Mouse (Mus musculus) lung, postnatal 4 days (tissue): ENCODE measurements at regions not wholly inside any gene's neighbourhood (a gene's known extent, or its start where the extent isn't known, plus 50 kb on each side); places are given as distances from the start of the nearest gene placed in this dataset.

Experiments
- DNase-seq, 2 experiments: peaks; one replicate each; pipeline ENCODE4 v3.0.0; 2021

- no peak for DNase-seq
Observed at GRCm38 (mm10) chr6:145310601-145311000, 60.6 kb upstream of the Kras start.

DNA sequence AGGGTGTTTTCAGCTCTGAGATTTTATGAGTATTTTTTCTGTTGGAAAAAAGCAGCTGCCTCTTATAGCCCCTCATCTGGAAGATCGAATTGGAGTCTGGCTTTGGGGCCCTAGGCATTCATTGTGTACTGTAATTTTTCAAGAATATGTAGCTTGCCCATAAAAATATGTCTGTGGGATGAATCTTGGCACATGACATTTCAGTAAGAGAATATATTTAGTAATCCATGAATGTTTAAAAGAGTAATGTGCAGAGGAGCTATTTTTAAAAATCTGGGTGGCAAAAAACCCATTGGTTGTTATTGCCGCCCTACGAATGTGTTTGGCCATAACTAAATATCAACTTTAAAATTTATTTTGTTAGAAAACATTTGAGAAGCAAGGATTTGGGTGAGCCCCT is 59.0 kb upstream of the Kras start:
- DNase-seq = no peak

DNA sequence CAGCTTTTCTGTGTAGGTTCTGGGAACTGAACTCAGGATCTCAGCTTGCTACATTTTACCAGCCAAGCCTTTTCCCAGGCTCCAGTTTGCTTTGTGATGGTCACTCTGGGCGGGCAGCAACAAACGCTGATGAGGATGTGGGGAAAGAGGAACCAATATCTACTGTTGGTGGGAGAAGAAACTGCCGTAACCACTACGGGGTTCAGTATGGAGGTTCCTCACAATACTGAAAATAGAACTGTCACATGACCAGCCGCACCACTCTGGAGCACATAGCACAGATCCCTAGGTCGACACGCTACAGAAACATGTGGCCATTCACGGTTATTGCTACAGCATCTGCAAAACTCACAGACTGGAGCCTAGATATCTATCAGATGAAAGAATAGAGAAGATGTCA is 57.2 kb upstream of the Kras start:
- peak in 1 of 2 experiments; percentile 24 for DNase-seq

- peak; percentile 49 to 58 for DNase-seq
Observed at GRCm38 (mm10) chr6:145306331-145307124, 56.5 kb upstream of the Kras start.

- no peak for DNase-seq
Observed at GRCm38 (mm10) chr6:145305669-145306068, 55.6 kb upstream of the Kras start.

DNA sequence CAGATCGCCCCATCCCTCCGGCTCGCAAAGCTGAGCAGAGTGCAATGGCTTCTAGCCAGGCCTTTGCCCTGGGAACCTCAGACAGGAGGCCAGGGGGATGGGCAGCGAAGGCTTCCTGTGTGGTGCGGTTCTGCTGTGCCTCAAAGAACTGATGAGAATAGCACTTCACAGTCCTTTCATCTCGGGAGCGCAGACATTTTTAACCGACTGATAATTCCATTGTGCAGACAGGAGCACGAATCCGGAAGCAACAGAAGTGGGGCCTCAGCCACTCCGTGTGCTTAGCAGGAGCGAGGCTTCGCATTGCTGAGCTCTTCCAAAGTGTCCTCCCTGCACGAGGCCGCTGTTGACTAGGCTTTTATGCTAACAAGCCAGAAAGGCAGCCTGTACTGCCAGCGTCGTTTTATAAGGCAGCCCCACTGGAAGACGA is 53.6 kb upstream of the Kras start:
- peak; percentile 64 to 66 for DNase-seq

GRCm38 (mm10) chr6:145302907-145303640 is 53.0 kb upstream of the Kras start:
- peak in 1 of 2 experiments; percentile 21 for DNase-seq

- no peak for DNase-seq
Observed at GRCm38 (mm10) chr6:145302105-145302504, 52.1 kb upstream of the Kras start.

DNA sequence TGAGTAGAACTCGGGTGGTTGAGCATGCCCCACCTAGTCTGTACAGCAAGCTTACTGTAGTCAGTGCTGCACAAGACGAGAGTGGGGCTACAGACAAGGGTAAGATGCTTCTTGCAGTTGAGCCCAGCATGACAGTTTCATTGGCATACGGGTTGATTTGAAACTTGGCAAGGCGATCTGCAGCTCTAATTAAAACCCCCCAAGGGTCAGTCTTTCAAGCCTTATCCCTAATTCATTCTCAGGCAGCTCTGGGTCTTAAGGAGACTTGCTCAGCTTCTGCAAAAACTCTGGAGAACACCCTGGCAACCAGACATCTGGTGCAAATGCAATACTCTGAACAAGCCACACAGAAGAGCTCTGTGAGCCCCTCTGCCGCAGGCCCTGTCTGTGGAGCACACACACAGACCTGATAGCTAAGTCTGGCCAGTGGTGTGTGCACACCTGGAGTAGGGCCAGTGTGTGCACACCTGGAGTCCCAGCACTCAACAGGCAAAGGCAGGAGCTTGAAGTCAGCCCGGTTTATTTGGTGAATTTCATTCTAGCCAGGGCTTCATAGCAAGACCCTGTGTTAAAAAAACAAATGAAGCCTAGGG is 50.3 kb upstream of the Kras start:
- no peak for DNase-seq
